Mouse (Mus musculus): ENCODE measurements around the gene Pla1a. TPM values are rescaled to one million over a fixed set of nuclear protein-coding genes. Genes with fewer than 3 reads are reported as not detected.

The Pla1a gene
- polyA plus RNA-seq, 1 experiment from 2014 or later, result 0.23 TPM

GRCm38 (mm10) chr16:38373439-38373838 is 59.5 kb downstream of the Pla1a start:
- no peaks in the 10 kb centered on the region for H3K9me3 ChIP-seq (ENCODE audit: control insufficient read depth, low read length)
- no peaks in the 10 kb centered on the region for H3K36me3 ChIP-seq (ENCODE audit: control insufficient read depth, insufficient read depth, low read length)
- H3K4me2 ChIP-seq (ENCODE audit: low read depth), result no peak overlapping the region
- H3K4me3 ChIP-seq (ENCODE audit: low read depth, low read length), result no peak overlapping the region
- WGBS, result 85% methylated on average over 10 of the region's 10 CpGs
- no peaks in the 10 kb centered on the region for H3K27me3 ChIP-seq (ENCODE audit: control insufficient read depth, insufficient read depth, low read length)
- DNase-seq (ENCODE audit: low spot score) (no peak), ATAC-seq (ENCODE audit: insufficient read depth, low FRiP score, low TSS enrichment) (no peak)
- H3K9ac ChIP-seq (ENCODE audit: low read length), result no peak overlapping the region
- H3K4me1 ChIP-seq (ENCODE audit: control insufficient read depth, insufficient read depth, low read length), result no peaks in the 10 kb centered on the region
- H3K27ac ChIP-seq (ENCODE audit: low read depth, low read length), result no peak overlapping the region

- H3K4me1 ChIP-seq (ENCODE audit: control insufficient read depth, insufficient read depth, low read length), result no peaks in the 10 kb centered on the region
- no peak overlapping the region for H3K9ac ChIP-seq (ENCODE audit: low read length)
- H3K9me3 ChIP-seq (ENCODE audit: control insufficient read depth, low read length), result no peaks in the 10 kb centered on the region
- no peak overlapping the region for H3K27ac ChIP-seq (ENCODE audit: low read depth, low read length)
- no peaks in the 10 kb centered on the region for H3K27me3 ChIP-seq (ENCODE audit: control insufficient read depth, insufficient read depth, low read length)
- no peak for ATAC-seq (ENCODE audit: insufficient read depth, low FRiP score, low TSS enrichment)
- no peak overlapping the region for H3K4me3 ChIP-seq (ENCODE audit: low read depth, low read length)
- H3K36me3 ChIP-seq (ENCODE audit: control insufficient read depth, insufficient read depth, low read length), result no peaks in the 10 kb centered on the region
- WGBS, result 84% methylated on average over 4 of the region's 4 CpGs
- DNase-seq (ENCODE audit: low spot score), result no peak
- no peak overlapping the region for H3K4me2 ChIP-seq (ENCODE audit: low read depth)
Measured at GRCm38 (mm10) chr16:38372876-38373275, 60.1 kb downstream of the Pla1a start.

DNA sequence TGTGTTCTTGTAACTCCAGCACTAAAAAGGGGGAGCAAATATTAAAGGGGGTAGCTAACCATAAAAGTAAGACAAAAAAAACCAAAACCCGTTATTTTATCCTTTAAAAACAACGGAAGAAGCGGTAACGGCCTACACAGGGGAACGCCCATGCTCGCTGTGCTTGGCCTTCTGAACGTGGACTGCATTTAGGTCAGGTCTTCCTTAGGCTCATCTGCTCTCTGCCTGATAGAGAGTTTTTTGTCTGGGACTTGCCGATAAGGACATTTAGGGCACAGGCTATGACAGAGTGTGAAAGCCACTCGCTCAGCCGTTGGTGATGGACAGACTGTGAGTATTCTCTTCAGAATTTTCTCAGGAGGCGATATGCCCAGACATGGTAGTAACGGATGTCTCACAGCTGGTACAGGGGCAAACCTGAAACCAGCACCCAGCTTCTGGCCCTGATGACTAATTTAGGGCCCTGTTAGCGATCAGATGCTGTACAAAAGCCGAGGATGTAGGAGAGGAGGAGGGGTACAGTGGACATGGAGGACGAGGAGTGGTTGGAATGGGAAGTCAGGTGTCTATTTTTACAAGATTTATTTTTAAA is 61.1 kb downstream of the Pla1a start:
- Histone ChIP-seq H3K4me3 (ENCODE audit: low read depth, low read length) (no peak overlapping the region), H3K4me2 (ENCODE audit: low read depth) (no peak overlapping the region), H3K4me1 (ENCODE audit: control insufficient read depth, insufficient read depth, low read length) (no peaks in the 10 kb centered on the region), H3K27me3 (ENCODE audit: control insufficient read depth, insufficient read depth, low read length) (no peaks in the 10 kb centered on the region), H3K9me3 (ENCODE audit: control insufficient read depth, low read length) (no peaks in the 10 kb centered on the region), H3K27ac (ENCODE audit: low read depth, low read length) (no peak overlapping the region), H3K9ac (ENCODE audit: low read length) (no peak overlapping the region), H3K36me3 (ENCODE audit: control insufficient read depth, insufficient read depth, low read length) (no peaks in the 10 kb centered on the region)
- ATAC-seq (ENCODE audit: insufficient read depth, low FRiP score, low TSS enrichment), result no peak
- no peak for DNase-seq (ENCODE audit: low spot score)
- WGBS, result 88% methylated on average over 15 of the region's 15 CpGs

GRCm38 (mm10) chr16:38370633-38371374 is 62.1 kb downstream of the Pla1a start:
- no peaks in the 10 kb centered on the region for H3K9me3 ChIP-seq (ENCODE audit: control insufficient read depth, low read length)
- no peak for DNase-seq (ENCODE audit: low spot score)

GRCm38 (mm10) chr16:38369992-38370484 is 62.9 kb downstream of the Pla1a start:
- WGBS, result 90% methylated on average over 4 of the region's 4 CpGs
- Histone ChIP-seq H3K9me3 (ENCODE audit: control insufficient read depth, low read length) (no peaks in the 10 kb centered on the region), H3K27me3 (ENCODE audit: control insufficient read depth, insufficient read depth, low read length) (no peaks in the 10 kb centered on the region), H3K4me2 (ENCODE audit: low read depth) (no peak overlapping the region), H3K36me3 (ENCODE audit: control insufficient read depth, insufficient read depth, low read length) (no peaks in the 10 kb centered on the region), H3K27ac (ENCODE audit: low read depth, low read length) (no peak overlapping the region), H3K9ac (ENCODE audit: low read length) (no peak overlapping the region), H3K4me1 (ENCODE audit: control insufficient read depth, insufficient read depth, low read length) (no peaks in the 10 kb centered on the region), H3K4me3 (ENCODE audit: low read depth, low read length) (no peak overlapping the region)
- DNase-seq (ENCODE audit: low spot score) (no peak), ATAC-seq (ENCODE audit: insufficient read depth, low FRiP score, low TSS enrichment) (no peak)

More at GRCm38 (mm10) chr16:38370633-38371374, 62.1 kb downstream of the Pla1a start:
- H3K27ac ChIP-seq (ENCODE audit: low read depth, low read length), result no peak overlapping the region
- WGBS, result 82% methylated on average over 8 of the region's 8 CpGs
- no peaks in the 10 kb centered on the region for H3K27me3 ChIP-seq (ENCODE audit: control insufficient read depth, insufficient read depth, low read length)
- no peak overlapping the region for H3K4me2 ChIP-seq (ENCODE audit: low read depth)
- no peak overlapping the region for H3K4me3 ChIP-seq (ENCODE audit: low read depth, low read length)
- H3K36me3 ChIP-seq (ENCODE audit: control insufficient read depth, insufficient read depth, low read length), result no peaks in the 10 kb centered on the region
- no peak overlapping the region for H3K9ac ChIP-seq (ENCODE audit: low read length)
- H3K4me1 ChIP-seq (ENCODE audit: control insufficient read depth, insufficient read depth, low read length), result no peaks in the 10 kb centered on the region
- no peak for ATAC-seq (ENCODE audit: insufficient read depth, low FRiP score, low TSS enrichment)

DNA sequence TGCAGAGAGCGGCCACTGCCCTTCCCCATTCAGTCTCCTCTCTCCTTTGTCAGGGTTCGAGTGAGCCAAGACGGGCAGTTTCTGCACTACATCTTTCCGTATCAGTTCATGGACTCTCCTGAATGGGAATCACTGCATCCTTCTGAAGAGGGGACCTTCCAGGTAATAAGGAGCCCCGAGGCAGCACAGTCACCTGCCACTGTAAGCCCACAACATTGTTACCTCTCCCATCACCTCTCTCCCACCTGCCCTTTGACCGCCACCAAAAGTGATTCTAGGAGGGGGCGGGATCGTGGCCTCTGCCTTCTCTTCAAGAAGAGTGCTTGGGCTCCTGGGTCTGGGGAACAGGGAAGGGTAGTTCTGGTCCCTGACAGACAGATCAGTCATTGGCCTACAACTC is 63.5 kb downstream of the Pla1a start:
- H3K4me3 ChIP-seq (ENCODE audit: low read depth, low read length), result no peak overlapping the region
- H3K27me3 ChIP-seq (ENCODE audit: control insufficient read depth, insufficient read depth, low read length), result no peaks in the 10 kb centered on the region
- whole genome bisulfite sequencing, result 88% methylated on average over 8 of the region's 8 CpGs
- no peaks in the 10 kb centered on the region for H3K4me1 ChIP-seq (ENCODE audit: control insufficient read depth, insufficient read depth, low read length)
- no peaks in the 10 kb centered on the region for H3K9me3 ChIP-seq (ENCODE audit: control insufficient read depth, low read length)
- H3K36me3 ChIP-seq (ENCODE audit: control insufficient read depth, insufficient read depth, low read length), result no peaks in the 10 kb centered on the region
- ATAC-seq (ENCODE audit: insufficient read depth, low FRiP score, low TSS enrichment) (no peak), DNase-seq (ENCODE audit: low spot score) (no peak)
- H3K9ac ChIP-seq (ENCODE audit: low read length), result no peak overlapping the region
- H3K27ac ChIP-seq (ENCODE audit: low read depth, low read length), result no peak overlapping the region
- no peak overlapping the region for H3K4me2 ChIP-seq (ENCODE audit: low read depth)

- Histone ChIP-seq H3K27ac (ENCODE audit: low read depth, low read length) (no peak overlapping the region), H3K36me3 (ENCODE audit: control insufficient read depth, insufficient read depth, low read length) (no peaks in the 10 kb centered on the region), H3K4me2 (ENCODE audit: low read depth) (no peak overlapping the region), H3K9me3 (ENCODE audit: control insufficient read depth, low read length) (no peaks in the 10 kb centered on the region), H3K27me3 (ENCODE audit: control insufficient read depth, insufficient read depth, low read length) (no peaks in the 10 kb centered on the region), H3K9ac (ENCODE audit: low read length) (no peak overlapping the region), H3K4me1 (ENCODE audit: control insufficient read depth, insufficient read depth, low read length) (no peaks in the 10 kb centered on the region), H3K4me3 (ENCODE audit: low read depth, low read length) (no peak overlapping the region)
- WGBS, result 90% methylated on average over 7 of the region's 7 CpGs
- ATAC-seq (ENCODE audit: insufficient read depth, low FRiP score, low TSS enrichment) (no peak), DNase-seq (ENCODE audit: low spot score) (no peak)
Measured at GRCm38 (mm10) chr16:38369000-38369399, 63.9 kb downstream of the Pla1a start.

GRCm38 (mm10) chr16:38368336-38368735 is 64.6 kb downstream of the Pla1a start:
- H3K4me3 ChIP-seq (ENCODE audit: low read depth, low read length), result no peak overlapping the region
- no peak overlapping the region for H3K9ac ChIP-seq (ENCODE audit: low read length)
- DNase-seq (ENCODE audit: low spot score) (no peak), ATAC-seq (ENCODE audit: insufficient read depth, low FRiP score, low TSS enrichment) (no peak)
- no peaks in the 10 kb centered on the region for H3K36me3 ChIP-seq (ENCODE audit: control insufficient read depth, insufficient read depth, low read length)
- 68% methylated on average over 10 of the region's 10 CpGs for WGBS
- H3K4me2 ChIP-seq (ENCODE audit: low read depth), result no peak overlapping the region
- no peaks in the 10 kb centered on the region for H3K27me3 ChIP-seq (ENCODE audit: control insufficient read depth, insufficient read depth, low read length)
- no peaks in the 10 kb centered on the region for H3K9me3 ChIP-seq (ENCODE audit: control insufficient read depth, low read length)
- H3K4me1 ChIP-seq (ENCODE audit: control insufficient read depth, insufficient read depth, low read length), result no peaks in the 10 kb centered on the region
- H3K27ac ChIP-seq (ENCODE audit: low read depth, low read length), result no peak overlapping the region

DNA sequence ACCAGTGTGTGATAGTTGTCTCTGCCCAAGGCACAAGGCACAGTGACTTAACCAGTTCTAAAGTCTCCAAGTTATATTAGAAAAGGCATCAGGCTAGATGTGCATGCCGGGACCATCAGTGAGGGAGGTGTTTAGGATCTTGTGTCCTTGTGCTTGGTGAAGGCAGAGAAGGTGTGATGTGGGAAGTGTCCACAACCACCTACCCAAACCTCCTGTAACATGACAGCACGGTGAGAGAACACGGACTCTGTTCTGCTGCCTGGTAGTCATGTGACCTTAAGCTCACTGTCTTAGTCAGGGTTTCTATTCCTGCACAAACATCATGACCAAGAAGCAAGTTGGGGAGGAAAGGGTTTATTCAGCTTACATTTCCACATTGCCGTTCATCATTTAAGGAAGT is 66.7 kb downstream of the Pla1a start:
- Histone ChIP-seq H3K4me2 (ENCODE audit: low read depth) (no peak overlapping the region), H3K27me3 (ENCODE audit: control insufficient read depth, insufficient read depth, low read length) (no peaks in the 10 kb centered on the region), H3K36me3 (ENCODE audit: control insufficient read depth, insufficient read depth, low read length) (no peaks in the 10 kb centered on the region), H3K9me3 (ENCODE audit: control insufficient read depth, low read length) (no peaks in the 10 kb centered on the region), H3K4me1 (ENCODE audit: control insufficient read depth, insufficient read depth, low read length) (no peaks in the 10 kb centered on the region), H3K9ac (ENCODE audit: low read length) (no peak overlapping the region), H3K27ac (ENCODE audit: low read depth, low read length) (no peak overlapping the region), H3K4me3 (ENCODE audit: low read depth, low read length) (no peak overlapping the region)
- no peak for ATAC-seq (ENCODE audit: insufficient read depth, low FRiP score, low TSS enrichment)
- no peak for DNase-seq (ENCODE audit: low spot score)
- WGBS, result 94% methylated on average over 4 of the region's 4 CpGs

All from neural tube, embryonic 11.5 days (tissue).